Mouse (Mus musculus): ENCODE results near the gene Casp8ap2. TPM values are rescaled to one million over a fixed set of nuclear protein-coding genes. Genes with fewer than 3 reads are reported as not detected.

Casp8ap2 gene
- polyA plus RNA-seq, 1 experiment: 1.7 TPM

- no peak for TF ChIP-seq CTCF (IDR thresholded peaks at IDR 0.05; ENCODE audit: extremely low read depth, insufficient read depth, insufficient read length, insufficient replicate concordance)
- no peak for TF ChIP-seq POLR2A (IDR thresholded peaks at IDR 0.05; ENCODE audit: low read depth, low read length)
- H3K4me1 ChIP-seq (ENCODE audit: control insufficient read depth, insufficient read depth, insufficient read length): peaks cover 2% of the 10 kb centered on the region; the same call in 1 of the 2 replicates
- DNase-seq (ENCODE audit: low read depth in 1 of 2, low spot score in 2 of 2): no peak
Observed at GRCm38 (mm10) chr4:32573586-32573985, 41.7 kb upstream of the Casp8ap2 start.

GRCm38 (mm10) chr4:32574604-32575003 lies 40.6 kb upstream of the Casp8ap2 start:
- DNase-seq (ENCODE audit: low read depth in 1 of 2, low spot score in 2 of 2): no peak
- H3K27ac ChIP-seq (ENCODE audit: insufficient read depth, low read length): no peak overlapping the region
- no peak for TF ChIP-seq CTCF (IDR thresholded peaks at IDR 0.05; ENCODE audit: extremely low read depth, insufficient read depth, insufficient read length, insufficient replicate concordance)
- no peak for TF ChIP-seq POLR2A (IDR thresholded peaks at IDR 0.05; ENCODE audit: low read depth, low read length)
- H3K27me3 ChIP-seq (ENCODE audit: control insufficient read depth, insufficient read depth, low read length): no peaks in the 10 kb centered on the region
- peaks cover 13% of the 10 kb centered on the region for H3K36me3 ChIP-seq (ENCODE audit: control insufficient read depth, insufficient read depth, low read length)
- H3K4me3 ChIP-seq (ENCODE audit: extremely low read depth, insufficient read depth, insufficient read length): no peak overlapping the region
- 71% methylated on average over 1 of the region's 1 CpGs for WGBS
- peaks cover 2% of the 10 kb centered on the region; the same call in 1 of the 2 replicates for H3K4me1 ChIP-seq (ENCODE audit: control insufficient read depth, insufficient read depth, insufficient read length)

More at GRCm38 (mm10) chr4:32573586-32573985, 41.7 kb upstream of the Casp8ap2 start:
- H3K36me3 ChIP-seq (ENCODE audit: control insufficient read depth, insufficient read depth, low read length): peaks cover 12% of the 10 kb centered on the region
- H3K27ac ChIP-seq (ENCODE audit: insufficient read depth, low read length): no peak overlapping the region
- no peaks in the 10 kb centered on the region for H3K27me3 ChIP-seq (ENCODE audit: control insufficient read depth, insufficient read depth, low read length)
- H3K4me3 ChIP-seq (ENCODE audit: extremely low read depth, insufficient read depth, insufficient read length): no peak overlapping the region
- 80% methylated on average over 5 of the region's 5 CpGs for WGBS

- H3K4me3 ChIP-seq (ENCODE audit: extremely low read depth, insufficient read depth, insufficient read length): no peak overlapping the region
- H3K4me1 ChIP-seq (ENCODE audit: control insufficient read depth, insufficient read depth, insufficient read length): no peaks in the 10 kb centered on the region; the same call in 1 of the 2 replicates
- TF ChIP-seq POLR2A (IDR thresholded peaks at IDR 0.05; ENCODE audit: low read depth, low read length): no peak
- TF ChIP-seq CTCF (IDR thresholded peaks at IDR 0.05; ENCODE audit: extremely low read depth, insufficient read depth, insufficient read length, insufficient replicate concordance): no peak
- no peak overlapping the region for H3K27ac ChIP-seq (ENCODE audit: insufficient read depth, low read length)
- peak in 1 of 2 experiments; percentile 29 for DNase-seq (ENCODE audit: low read depth in 1 of 2, low spot score in 2 of 2)
- no peaks in the 10 kb centered on the region for H3K27me3 ChIP-seq (ENCODE audit: control insufficient read depth, insufficient read depth, low read length)
- H3K36me3 ChIP-seq (ENCODE audit: control insufficient read depth, insufficient read depth, low read length): peaks cover 19% of the 10 kb centered on the region
- 30% methylated on average over 9 of the region's 9 CpGs for WGBS
Observed at GRCm38 (mm10) chr4:32575165-32575564, 40.1 kb upstream of the Casp8ap2 start.

- H3K36me3 ChIP-seq (ENCODE audit: control insufficient read depth, insufficient read depth, low read length): peaks cover 24% of the 10 kb centered on the region
- no peak for DNase-seq (ENCODE audit: low read depth in 1 of 2, low spot score in 2 of 2)
- H3K27me3 ChIP-seq (ENCODE audit: control insufficient read depth, insufficient read depth, low read length): no peaks in the 10 kb centered on the region
- no peaks in the 10 kb centered on the region for H3K4me1 ChIP-seq (ENCODE audit: control insufficient read depth, insufficient read depth, insufficient read length)
- no peak overlapping the region for H3K4me3 ChIP-seq (ENCODE audit: extremely low read depth, insufficient read depth, insufficient read length)
- 41% methylated on average over 8 of the region's 8 CpGs for WGBS
- no peak overlapping the region for H3K27ac ChIP-seq (ENCODE audit: insufficient read depth, low read length)
- TF ChIP-seq CTCF (IDR thresholded peaks at IDR 0.05; ENCODE audit: extremely low read depth, insufficient read depth, insufficient read length, insufficient replicate concordance): no peak
- no peak for TF ChIP-seq POLR2A (IDR thresholded peaks at IDR 0.05; ENCODE audit: low read depth, low read length)
Observed at GRCm38 (mm10) chr4:32579850-32580249, 35.4 kb upstream of the Casp8ap2 start.

- no peak for TF ChIP-seq CTCF (IDR thresholded peaks at IDR 0.05; ENCODE audit: extremely low read depth, insufficient read depth, insufficient read length, insufficient replicate concordance)
- TF ChIP-seq POLR2A (IDR thresholded peaks at IDR 0.05; ENCODE audit: low read depth, low read length): no peak
- peaks cover 8% of the 10 kb centered on the region; the same call in 1 of the 2 replicates for H3K4me1 ChIP-seq (ENCODE audit: control insufficient read depth, insufficient read depth, insufficient read length)
- H3K4me3 ChIP-seq (ENCODE audit: extremely low read depth, insufficient read depth, insufficient read length): no peak overlapping the region
- no peaks in the 10 kb centered on the region for H3K27me3 ChIP-seq (ENCODE audit: control insufficient read depth, insufficient read depth, low read length)
- no peak for DNase-seq (ENCODE audit: low read depth in 1 of 2, low spot score in 2 of 2)
- H3K36me3 ChIP-seq (ENCODE audit: control insufficient read depth, insufficient read depth, low read length): peaks cover 13% of the 10 kb centered on the region
- no peak overlapping the region for H3K27ac ChIP-seq (ENCODE audit: insufficient read depth, low read length)
- WGBS: 94% methylated on average over 6 of the region's 6 CpGs
Observed at GRCm38 (mm10) chr4:32584181-32584580, 31.1 kb upstream of the Casp8ap2 start.

- peaks cover 8% of the 10 kb centered on the region; the same call in 1 of the 2 replicates for H3K4me1 ChIP-seq (ENCODE audit: control insufficient read depth, insufficient read depth, insufficient read length)
- TF ChIP-seq POLR2A (IDR thresholded peaks at IDR 0.05; ENCODE audit: low read depth, low read length) (no peak), CTCF (IDR thresholded peaks at IDR 0.05; ENCODE audit: extremely low read depth, insufficient read depth, insufficient read length, insufficient replicate concordance) (peak; percentile 69; the same call in 1 of the 2 replicates)
- no peak overlapping the region for H3K4me3 ChIP-seq (ENCODE audit: extremely low read depth, insufficient read depth, insufficient read length)
- H3K36me3 ChIP-seq (ENCODE audit: control insufficient read depth, insufficient read depth, low read length): 0 out of 2 replicates have a peak, but pooled peaks cover 1% of the 10 kb centered on the region
- peak; percentile 45 to 67 for DNase-seq (ENCODE audit: low read depth in 1 of 2, low spot score in 2 of 2)
- 13% methylated on average over 9 of the region's 9 CpGs for WGBS
- no peak overlapping the region for H3K27ac ChIP-seq (ENCODE audit: insufficient read depth, low read length)
- H3K27me3 ChIP-seq (ENCODE audit: control insufficient read depth, insufficient read depth, low read length): no peaks in the 10 kb centered on the region
Observed at GRCm38 (mm10) chr4:32586596-32586995, 28.7 kb upstream of the Casp8ap2 start.

- WGBS: 48% methylated on average over 5 of the region's 5 CpGs
- Histone ChIP-seq H3K27me3 (ENCODE audit: control insufficient read depth, insufficient read depth, low read length) (no peaks in the 10 kb centered on the region), H3K36me3 (ENCODE audit: control insufficient read depth, insufficient read depth, low read length) (0 out of 2 replicates have a peak, but pooled peaks cover 1% of the 10 kb centered on the region), H3K4me3 (ENCODE audit: extremely low read depth, insufficient read depth, insufficient read length) (no peak overlapping the region), H3K27ac (ENCODE audit: insufficient read depth, low read length) (no peak overlapping the region; the same call in 1 of the 2 replicates), H3K4me1 (ENCODE audit: control insufficient read depth, insufficient read depth, insufficient read length) (peaks cover 8% of the 10 kb centered on the region; the same call in 1 of the 2 replicates)
- DNase-seq (ENCODE audit: low read depth in 1 of 2, low spot score in 2 of 2): no peak
- TF ChIP-seq POLR2A (IDR thresholded peaks at IDR 0.05; ENCODE audit: low read depth, low read length) (no peak), CTCF (IDR thresholded peaks at IDR 0.05; ENCODE audit: extremely low read depth, insufficient read depth, insufficient read length, insufficient replicate concordance) (no peak)
Observed at GRCm38 (mm10) chr4:32587543-32587942, 27.7 kb upstream of the Casp8ap2 start.

All from spleen, adult 2 months (tissue).